Mouse (Mus musculus) intestine, embryonic 16.5 days (tissue): Measurements from ENCODE around the gene Tada2a. TPM values are rescaled to one million over a fixed set of nuclear protein-coding genes. Genes with fewer than 3 reads are reported as not detected.
A peak's percentile ranks its signal among the peaks of the same experiment; 100 is the strongest.

ENCODE experiments used
- ATAC-seq: fragments of 200-750 bp; cut with Nextera tagmentation; 2 replicates; pipeline ENCODE4 v1.8.0; 2017; ENCODE audit warnings: moderate TSS enrichment, moderate library complexity
- H3K27ac ChIP-seq: fragments of 300-500 bp; sonication (generic); 2 replicates; pipeline ENCODE4 v1.5.1; 2014; ENCODE audit warnings: mild to moderate bottlenecking, low read length
- H3K27me3 ChIP-seq: fragments of 300-500 bp; sonication (generic); replicated peaks from 2 replicates; pipeline ENCODE4 v1.6.1; 2014; ENCODE audit warnings: low read length, control low read depth, mixed read lengths; ENCODE audit not compliant: control insufficient read depth, insufficient read depth
- H3K36me3 ChIP-seq: fragments of 300-500 bp; sonication (generic); 2 replicates; pipeline ENCODE4 v1.6.1; 2014; ENCODE audit warnings: low read length, control low read depth; ENCODE audit not compliant: control insufficient read depth, insufficient read depth
- H3K4me1 ChIP-seq: fragments of 300-500 bp; sonication (generic); 2 replicates; pipeline ENCODE4 v1.6.1; 2014; ENCODE audit warnings: low read length, control low read depth, mixed read lengths; ENCODE audit not compliant: control insufficient read depth, insufficient read depth
- H3K4me2 ChIP-seq: fragments of 300-500 bp; sonication (generic); 2 replicates; pipeline ENCODE4 v1.6.1; 2014; ENCODE audit warnings: low read depth, low read length, control low read depth
- H3K4me3 ChIP-seq: fragments of 300-500 bp; sonication (generic); 2 replicates; pipeline ENCODE4 v1.5.1; 2014; ENCODE audit warnings: mild to moderate bottlenecking, low read length
- H3K9ac ChIP-seq: fragments of 300-500 bp; sonication (generic); 2 replicates; pipeline ENCODE4 v1.6.1; 2014; ENCODE audit warnings: low read depth, low read length
- H3K9me3 ChIP-seq: fragments of 300-500 bp; sonication (generic); 2 replicates; pipeline ENCODE4 v1.6.1; 2016; ENCODE audit warnings: low read length, control low read depth; ENCODE audit not compliant: control insufficient read depth
- WGBS: fragments of 180-500 bp; shearing (Covaris S2); extraction: QIAGEN DNeasy Blood & Tissue Kit; methylation state at CpG from one replicate; pipeline ENCODE4 v1.1.7; 2014; 5-methylcytosine and 5-hydroxymethylcytosine counted together
- polyA plus RNA-seq: library from polyadenylated mRNA; unstranded; fragments of >200 nt; fragmentation: Nextera tagmentation; extraction: Ambion mirVana; gene quantifications from 2 replicates; pipeline ENCODE4 v1.2.1, GENCODE M21; 2015

Gene Tada2a
- 20.9 and 23.2 TPM in 2 replicates for polyA plus RNA-seq

DNA sequence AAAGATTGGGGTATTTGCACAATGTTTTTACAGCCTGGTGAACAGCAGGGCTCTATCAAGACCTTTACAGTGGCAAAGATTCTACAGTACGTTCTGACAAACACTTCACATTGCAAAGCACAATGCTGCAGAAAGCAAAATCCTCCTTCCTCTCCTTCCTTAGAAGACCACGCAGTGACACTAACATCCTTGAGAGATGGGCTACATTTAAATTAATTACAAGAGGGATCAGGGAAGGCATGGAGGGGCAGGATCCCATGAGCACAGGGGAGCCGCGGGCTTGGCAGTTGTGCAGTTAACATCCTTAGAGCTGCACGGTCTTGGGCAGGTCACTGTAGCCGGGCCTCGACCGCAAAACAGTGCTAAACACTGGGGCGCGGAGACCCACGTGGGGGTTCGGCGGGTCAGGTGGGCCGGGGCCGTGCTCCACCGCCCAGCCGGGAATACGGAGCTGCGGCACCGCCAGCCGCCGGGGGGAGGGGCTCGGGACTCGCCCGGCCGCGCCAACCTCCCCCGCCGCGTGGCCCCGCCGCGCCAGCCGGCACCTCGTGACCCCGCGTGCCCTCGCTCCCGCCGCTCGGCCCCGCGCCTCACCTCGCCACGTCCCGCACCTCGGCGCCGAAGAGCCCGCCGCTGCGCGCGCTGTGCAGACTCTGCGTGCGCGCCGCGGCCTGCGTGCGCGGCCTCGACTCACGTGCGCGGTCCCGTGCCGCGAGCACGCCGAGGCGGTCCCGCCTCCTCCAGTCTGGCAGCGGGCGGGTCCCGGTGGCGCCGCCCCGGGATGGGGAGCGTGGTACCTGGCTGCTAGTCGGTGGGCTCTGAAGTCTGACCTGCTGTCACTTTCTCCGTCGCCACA is at the start of gene Tada2a, which contains the start of gene Acaca:
TSS of gene Tada2a (minus strand) at position 658 of the 856 bp plus-strand sequence.
TSS of gene Acaca (plus strand) at position 730 of the 856 bp plus-strand sequence.
- H3K27me3 ChIP-seq: no peaks in the 10 kb centered on the region
- under 1% methylated on average over 64 of the region's 83 CpGs for whole genome bisulfite sequencing
- H3K36me3 ChIP-seq: 0 out of 2 replicates have a peak, but pooled peaks cover 2% of the 10 kb centered on the region
- peak within 1 kb of the TSS; percentile 66 for H3K27ac ChIP-seq
- peak; percentile 95 for ATAC-seq
- peak within 1 kb of the TSS; percentile 86 for H3K4me2 ChIP-seq
- 0 out of 2 replicates have a peak, but pooled peaks cover 4% of the 10 kb centered on the region for H3K4me1 ChIP-seq
- peak within 1 kb of the TSS; percentile 91 for H3K9ac ChIP-seq
- H3K4me3 ChIP-seq: peak within 1 kb of the TSS; percentile 83
- no peaks in the 10 kb centered on the region for H3K9me3 ChIP-seq

DNA sequence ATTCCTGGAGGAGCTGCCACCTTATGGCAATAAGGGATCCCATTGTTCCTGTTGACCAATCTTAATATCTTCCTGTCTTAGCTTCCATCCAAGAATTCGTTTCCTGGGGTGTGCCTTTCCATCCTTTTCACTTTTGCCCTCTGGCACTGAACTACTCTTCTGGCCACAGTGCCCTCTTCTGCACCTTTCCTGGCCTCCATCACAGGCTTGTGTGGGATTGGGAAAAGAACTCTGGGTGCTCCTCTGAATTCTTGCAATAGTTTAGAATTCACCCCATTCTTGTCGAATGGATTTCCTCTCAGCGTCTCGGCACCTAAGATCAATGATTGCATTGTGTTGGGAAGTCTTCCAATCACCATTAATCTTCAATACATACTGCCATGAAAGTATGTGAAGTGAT is 49.2 kb upstream of the Tada2a start:
- ATAC-seq: no peak
- 33% methylated on average over 4 of the region's 4 CpGs for WGBS
- Histone ChIP-seq H3K9ac (peak overlapping the region; percentile 90; the same call in 1 of the 2 replicates), H3K4me2 (peak overlapping the region; percentile 82), H3K36me3 (no peaks in the 10 kb centered on the region), H3K27me3 (no peaks in the 10 kb centered on the region), H3K4me3 (peak overlapping the region; percentile 96), H3K4me1 (peaks cover 11% of the 10 kb centered on the region), H3K9me3 (no peaks in the 10 kb centered on the region), H3K27ac (peak overlapping the region; percentile 92; the same call in 1 of the 2 replicates)

DNA sequence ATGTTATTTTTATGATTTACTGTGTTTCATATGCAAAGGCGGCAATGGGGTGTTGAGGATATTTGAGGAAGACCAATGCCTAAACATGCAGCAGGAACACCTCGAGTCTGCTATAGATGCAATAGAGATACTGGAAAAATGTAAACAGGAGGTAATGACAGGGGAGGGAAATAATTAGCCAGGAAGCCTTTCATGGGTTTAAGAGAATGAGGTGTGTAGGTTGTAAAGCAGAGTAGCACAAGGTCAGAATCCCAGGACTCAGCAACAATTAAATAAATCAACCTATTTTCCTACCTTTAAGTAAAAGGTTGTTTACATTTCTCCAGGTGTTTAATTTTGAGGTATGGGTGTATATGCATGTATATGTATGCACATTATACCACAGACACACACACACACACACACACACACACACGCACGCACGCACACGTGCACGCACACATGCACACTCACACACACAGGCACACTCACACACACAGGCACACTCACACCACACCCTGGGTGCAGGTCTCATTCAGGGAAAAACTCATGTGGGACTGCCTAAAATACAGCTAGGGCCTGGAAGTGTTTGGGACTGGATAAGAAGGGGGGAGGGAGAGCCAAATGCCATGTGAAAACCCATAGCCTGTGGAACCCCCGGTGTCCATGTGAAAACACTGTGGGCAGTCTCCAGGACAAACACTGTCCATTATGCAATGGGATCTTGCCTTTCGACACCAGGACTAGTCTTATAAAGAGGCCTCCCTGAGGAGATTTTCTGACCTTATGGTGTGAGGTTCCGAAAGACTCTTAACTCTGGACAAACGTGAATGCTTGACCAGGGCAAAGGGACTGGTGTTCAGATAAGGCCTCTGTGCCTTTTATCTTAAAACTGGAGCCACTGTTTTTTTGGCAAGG is 43.4 kb upstream of the Tada2a start:
- Histone ChIP-seq H3K4me3 (no peak overlapping the region), H3K36me3 (no peaks in the 10 kb centered on the region), H3K9ac (peak overlapping the region; percentile 29), H3K9me3 (no peaks in the 10 kb centered on the region), H3K27me3 (no peaks in the 10 kb centered on the region), H3K4me1 (peaks cover 8% of the 10 kb centered on the region), H3K4me2 (no peak overlapping the region), H3K27ac (peak overlapping the region; percentile 23)
- 55% methylated on average over 11 of the region's 11 CpGs for WGBS
- peak; percentile 61 for ATAC-seq

DNA sequence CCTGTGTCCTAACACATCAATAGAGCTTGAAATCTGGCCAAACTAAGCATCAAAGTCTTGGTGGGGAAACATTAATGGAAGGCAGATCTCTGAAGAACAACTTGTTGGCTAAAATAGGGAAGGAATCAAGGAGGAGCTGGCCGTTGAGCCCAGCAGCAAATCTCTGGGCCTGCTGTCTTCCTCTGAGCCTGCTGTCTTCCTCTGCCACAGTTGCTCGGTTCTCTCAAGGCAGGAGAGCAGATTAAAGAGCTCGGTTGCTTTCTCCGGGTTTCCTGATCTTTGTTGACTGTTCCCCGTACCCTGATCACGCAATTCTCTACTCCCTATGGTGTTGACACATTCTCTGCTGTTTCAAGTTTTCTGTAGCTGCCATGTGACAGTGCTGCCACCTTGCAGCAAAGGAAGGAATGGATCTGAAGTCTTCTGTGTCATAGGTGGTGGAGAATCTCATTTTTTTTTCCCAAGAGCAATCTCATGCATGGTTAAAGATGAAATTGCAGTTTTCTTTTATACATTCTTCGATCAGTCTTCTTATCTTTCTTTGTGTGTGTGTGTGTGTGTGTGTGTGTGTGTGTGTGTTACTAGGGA is 39.4 kb upstream of the Tada2a start:
- H3K9ac ChIP-seq: peak overlapping the region; percentile 27; the same call in 1 of the 2 replicates
- H3K4me3 ChIP-seq: no peak overlapping the region
- WGBS: 20% methylated on average over 7 of the region's 7 CpGs
- H3K9me3 ChIP-seq: no peaks in the 10 kb centered on the region
- peaks cover 24% of the 10 kb centered on the region for H3K4me1 ChIP-seq
- H3K27me3 ChIP-seq: no peaks in the 10 kb centered on the region
- no peaks in the 10 kb centered on the region for H3K36me3 ChIP-seq
- H3K27ac ChIP-seq: no peak overlapping the region
- H3K4me2 ChIP-seq: peak overlapping the region; percentile 33; the same call in 1 of the 2 replicates
- no peak for ATAC-seq

DNA sequence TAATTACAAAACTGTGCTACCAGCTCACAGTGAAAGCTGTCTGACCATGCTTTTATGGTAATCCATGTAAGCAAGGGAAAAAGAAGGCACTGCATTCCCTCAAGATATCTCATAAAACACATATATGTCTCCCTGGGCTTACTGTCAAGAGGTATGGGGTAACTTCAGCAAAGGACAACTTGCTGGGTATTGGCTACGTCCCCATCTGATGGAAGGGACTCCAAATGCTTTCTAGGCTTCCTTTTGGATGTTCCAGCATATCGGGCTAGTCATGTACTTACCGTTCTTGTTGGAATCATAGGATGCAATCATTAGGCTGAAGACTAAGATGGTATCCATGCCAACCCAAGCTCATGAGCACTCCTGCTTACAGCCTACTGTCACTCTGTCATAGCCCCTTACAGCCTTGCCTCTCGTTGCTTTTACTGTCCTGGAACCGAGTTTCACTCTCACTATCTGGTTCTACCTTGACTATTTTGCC is 37.7 kb upstream of the Tada2a start, which contains the start of gene Gm11437:
TSS of gene Gm11437 (minus strand) at position 431 of the 481 bp plus-strand sequence.
- Histone ChIP-seq H3K9me3 (no peaks in the 10 kb centered on the region), H3K4me3 (no peak within 1 kb of the TSS), H3K27ac (no peak within 1 kb of the TSS; the same call in 1 of the 2 replicates), H3K9ac (no peak within 1 kb of the TSS), H3K4me2 (no peak within 1 kb of the TSS), H3K27me3 (no peaks in the 10 kb centered on the region), H3K36me3 (no peaks in the 10 kb centered on the region), H3K4me1 (peaks cover 18% of the 10 kb centered on the region)
- 71% methylated on average over 5 of the region's 5 CpGs for WGBS
- ATAC-seq: peak; percentile 48; the same call in 1 of the 2 replicates

DNA sequence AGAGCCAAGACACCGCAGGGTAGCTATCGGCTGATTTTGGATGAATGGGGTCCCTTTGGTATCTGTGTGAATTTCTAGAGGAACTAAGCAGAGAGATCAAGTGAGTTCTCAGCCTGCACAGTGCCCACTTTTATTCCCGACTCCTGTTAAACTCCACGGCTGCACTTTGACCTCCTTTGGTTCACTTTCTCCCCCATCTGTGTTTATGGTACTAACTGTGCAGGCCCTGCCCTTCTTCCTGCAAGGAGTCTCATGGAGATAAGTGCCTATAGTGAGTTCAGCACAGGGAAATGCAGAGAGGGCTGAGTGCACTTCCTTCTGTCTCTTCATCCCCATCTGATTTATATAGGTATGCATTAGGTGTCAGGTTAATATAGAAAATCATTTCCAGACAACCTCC is 35.2 kb upstream of the Tada2a start:
- Histone ChIP-seq H3K4me2 (0 out of 2 replicates have a peak overlapping the region, but pooled peaks have one; percentile 7), H3K27ac (peak overlapping the region; percentile 29; the same call in 1 of the 2 replicates), H3K36me3 (no peaks in the 10 kb centered on the region), H3K4me3 (no peak overlapping the region), H3K27me3 (no peaks in the 10 kb centered on the region), H3K9me3 (no peaks in the 10 kb centered on the region), H3K4me1 (peaks cover 18% of the 10 kb centered on the region), H3K9ac (no peak overlapping the region)
- peak; percentile 88 for ATAC-seq
- 35% methylated on average over 4 of the region's 4 CpGs for WGBS

DNA sequence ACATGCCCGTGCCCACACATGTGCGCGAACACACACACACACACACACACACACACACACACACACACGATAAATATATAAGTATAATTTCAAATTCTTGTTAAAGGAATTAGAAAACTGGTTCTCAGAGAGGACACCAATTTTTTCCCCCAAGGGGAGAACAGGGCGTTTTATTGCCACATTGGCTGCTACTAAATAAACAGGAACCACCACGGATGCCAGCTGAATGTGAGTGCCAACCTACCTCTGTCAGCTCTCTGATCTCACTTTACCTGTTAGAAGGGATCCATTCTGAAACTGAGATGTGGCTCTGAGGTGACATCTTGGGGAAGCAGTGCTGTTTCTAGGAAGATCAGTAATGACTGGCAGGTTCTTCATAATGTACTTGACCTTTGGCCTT is 34.7 kb upstream of the Tada2a start:
- H3K27ac ChIP-seq: peak overlapping the region; percentile 29; the same call in 1 of the 2 replicates
- H3K4me1 ChIP-seq: peaks cover 18% of the 10 kb centered on the region
- H3K9me3 ChIP-seq: no peaks in the 10 kb centered on the region
- no peak overlapping the region for H3K9ac ChIP-seq
- H3K4me3 ChIP-seq: no peak overlapping the region
- H3K36me3 ChIP-seq: no peaks in the 10 kb centered on the region
- 75% methylated on average over 6 of the region's 6 CpGs for WGBS
- no peaks in the 10 kb centered on the region for H3K27me3 ChIP-seq
- peak overlapping the region; percentile 7; the same call in 1 of the 2 replicates for H3K4me2 ChIP-seq
- no peak for ATAC-seq

DNA sequence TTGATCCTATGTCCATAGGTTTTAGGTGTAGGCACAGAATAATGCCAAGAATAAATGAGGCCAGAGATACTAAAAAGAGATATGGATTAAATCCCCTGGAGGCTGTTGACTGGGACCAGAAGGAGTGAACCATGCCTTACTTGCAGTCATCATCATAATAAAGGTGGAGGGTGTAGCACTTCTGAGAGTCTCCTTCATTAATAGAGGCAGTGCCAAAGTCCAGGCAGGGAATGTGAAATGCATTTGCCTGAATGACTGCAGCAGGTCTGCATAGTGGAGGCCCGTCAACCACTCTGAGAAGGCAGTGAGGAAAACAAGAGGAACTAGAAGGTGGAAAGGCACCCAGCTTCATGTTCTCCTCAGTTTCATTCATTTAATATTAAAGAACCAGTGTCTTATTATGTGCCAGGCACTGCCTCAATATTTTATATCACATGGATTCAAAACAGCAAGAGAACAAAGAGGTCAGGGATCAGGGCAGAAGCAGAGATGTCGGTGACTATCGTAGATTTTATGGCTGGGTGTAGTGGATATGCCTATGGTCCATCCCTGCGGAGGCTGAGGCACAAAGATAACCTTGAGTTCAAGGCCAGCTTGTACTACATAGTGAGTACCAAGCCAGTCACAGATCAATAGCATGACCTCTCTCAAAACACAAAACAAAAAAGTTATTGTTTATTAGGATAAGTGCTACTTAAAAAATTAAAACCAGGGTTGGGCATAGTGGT is 27.3 kb upstream of the Tada2a start:
- no peaks in the 10 kb centered on the region for H3K4me1 ChIP-seq
- no peaks in the 10 kb centered on the region for H3K9me3 ChIP-seq
- H3K27me3 ChIP-seq: no peaks in the 10 kb centered on the region
- WGBS: 60% methylated on average over 4 of the region's 4 CpGs
- peak; percentile 96 for ATAC-seq
- no peak overlapping the region for H3K9ac ChIP-seq
- peak overlapping the region; percentile 80 for H3K27ac ChIP-seq
- H3K36me3 ChIP-seq: no peaks in the 10 kb centered on the region
- no peak overlapping the region for H3K4me2 ChIP-seq
- no peak overlapping the region for H3K4me3 ChIP-seq
